Mouse (Mus musculus) left cerebral cortex, adult 11 months (tissue): ENCODE data around the gene Ccn1.

Experiments used
- DNase-seq: peaks from one replicate; pipeline ENCODE4 v3.0.0; 2022; ENCODE audit warnings: low spot score

Ccn1 gene

DNA sequence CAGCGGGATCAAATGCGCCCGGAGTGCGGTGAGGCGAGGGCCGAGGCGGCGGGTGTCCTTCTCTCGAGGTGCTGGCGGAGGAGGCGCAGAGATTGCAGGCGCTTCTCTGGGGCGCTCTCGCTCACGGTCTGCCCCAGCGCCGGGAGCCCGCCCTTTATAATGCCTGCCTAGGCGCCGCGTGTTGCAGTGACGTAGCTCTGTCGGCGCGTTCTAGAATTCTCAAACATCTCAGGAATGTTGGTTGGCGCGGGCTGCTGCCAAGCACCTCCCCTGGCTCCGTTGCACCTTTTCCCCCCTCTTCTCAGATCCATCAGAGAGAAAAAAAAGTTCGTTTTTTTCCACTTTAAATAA lies at the start of gene Ccn1:
TSS of gene Ccn1 (minus strand) at position 130 of the 351 bp plus-strand sequence.
- no peak for DNase-seq

DNA sequence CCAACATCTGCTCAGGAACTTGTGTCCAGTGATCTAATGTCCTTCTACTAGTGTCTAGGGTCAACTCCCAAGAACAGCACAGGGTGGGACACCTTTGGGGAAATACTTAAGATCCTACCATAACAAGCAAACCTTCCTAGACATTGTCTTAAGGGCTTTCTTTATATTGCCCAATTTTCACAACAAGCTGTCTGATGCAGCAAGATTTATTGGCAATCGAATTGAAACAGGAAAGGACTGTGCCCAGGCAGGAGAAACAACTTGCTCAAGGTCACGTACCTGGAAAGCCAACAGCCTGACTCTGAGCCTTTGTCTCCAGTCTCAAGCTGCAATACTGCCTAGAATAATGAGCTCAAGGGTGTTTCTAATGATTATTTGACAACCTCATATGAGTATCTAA lies 43.6 kb upstream of the Ccn1 start:
- DNase-seq, result no peak

DNA sequence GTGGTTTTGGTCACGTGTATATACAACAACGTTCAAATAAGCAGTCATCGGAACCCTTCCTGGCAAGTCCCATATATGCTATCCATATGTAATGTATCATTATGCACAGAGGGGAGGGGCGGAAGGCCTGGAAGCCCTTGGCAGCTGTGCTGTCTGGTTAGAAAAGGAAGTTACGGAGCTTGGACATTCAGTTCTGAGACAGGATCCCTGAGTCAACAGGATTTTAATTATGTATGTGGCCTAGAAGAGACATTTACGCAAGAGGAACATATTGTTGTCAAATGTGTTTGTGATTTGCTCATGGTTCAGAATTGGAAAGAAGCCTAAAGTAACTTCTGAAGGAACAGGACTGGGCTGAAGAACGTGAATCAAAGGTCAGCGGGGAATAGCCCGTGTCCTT lies 42.3 kb upstream of the Ccn1 start:
- DNase-seq, result no peak

DNA sequence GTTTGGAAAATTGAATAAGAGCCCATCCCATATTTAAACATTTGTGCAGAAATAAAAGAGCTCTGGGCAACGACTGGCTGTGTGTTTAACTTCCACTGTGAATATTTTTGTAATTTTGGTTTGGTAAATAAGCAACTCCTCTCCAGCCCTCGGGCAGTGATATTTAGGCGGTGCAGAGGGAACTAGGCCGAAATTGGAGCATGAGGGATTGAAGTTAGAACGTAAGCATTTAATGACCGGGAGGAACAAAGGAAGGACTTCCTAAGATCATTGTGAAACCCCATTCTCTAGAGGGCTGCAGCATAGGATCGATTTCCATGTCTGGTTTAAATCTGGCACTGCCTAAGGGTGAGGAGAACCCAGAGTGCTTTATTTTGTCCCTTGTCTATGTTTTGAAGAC lies 41.6 kb upstream of the Ccn1 start:
- DNase-seq, result no peak

DNA sequence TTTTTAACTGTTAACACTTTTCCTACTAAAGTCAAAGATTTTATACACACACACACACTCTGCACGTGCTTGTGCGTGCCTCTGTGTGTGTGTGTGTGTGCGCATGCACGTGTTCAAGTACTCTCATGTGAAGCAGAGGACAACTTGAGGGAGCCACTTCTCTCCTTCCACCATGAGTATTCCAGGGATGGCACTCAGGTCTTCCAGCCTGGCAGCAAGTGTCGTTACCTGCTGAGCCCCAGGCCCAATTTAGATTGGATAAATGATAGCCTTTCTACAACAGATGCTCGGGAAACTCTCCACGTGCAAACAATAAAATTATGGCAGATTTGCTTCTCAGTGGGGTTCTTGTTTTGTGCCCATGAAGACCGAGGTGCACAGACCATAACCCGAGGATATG lies 39.5 kb upstream of the Ccn1 start:
- DNase-seq, result no peak

DNA sequence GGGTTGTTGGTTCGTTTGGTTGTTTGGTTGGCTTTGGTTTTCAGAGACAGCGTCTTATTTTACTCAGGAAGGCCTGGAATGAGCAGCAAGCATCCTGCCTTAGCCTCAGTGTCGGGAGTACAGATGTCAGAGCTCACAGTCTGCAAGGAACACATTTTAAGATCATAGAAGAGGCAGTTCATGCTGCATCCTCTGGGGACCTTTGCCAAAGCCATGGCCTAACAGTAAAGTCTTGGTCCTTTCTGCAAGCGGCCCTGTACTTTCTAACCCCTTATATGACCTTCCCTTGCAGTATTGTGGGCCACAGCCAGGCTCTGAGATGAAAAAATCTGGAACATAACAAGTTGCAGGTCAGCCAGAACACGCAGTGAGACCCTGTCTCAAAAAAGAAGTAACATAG lies 38.1 kb upstream of the Ccn1 start:
- no peak for DNase-seq

DNA sequence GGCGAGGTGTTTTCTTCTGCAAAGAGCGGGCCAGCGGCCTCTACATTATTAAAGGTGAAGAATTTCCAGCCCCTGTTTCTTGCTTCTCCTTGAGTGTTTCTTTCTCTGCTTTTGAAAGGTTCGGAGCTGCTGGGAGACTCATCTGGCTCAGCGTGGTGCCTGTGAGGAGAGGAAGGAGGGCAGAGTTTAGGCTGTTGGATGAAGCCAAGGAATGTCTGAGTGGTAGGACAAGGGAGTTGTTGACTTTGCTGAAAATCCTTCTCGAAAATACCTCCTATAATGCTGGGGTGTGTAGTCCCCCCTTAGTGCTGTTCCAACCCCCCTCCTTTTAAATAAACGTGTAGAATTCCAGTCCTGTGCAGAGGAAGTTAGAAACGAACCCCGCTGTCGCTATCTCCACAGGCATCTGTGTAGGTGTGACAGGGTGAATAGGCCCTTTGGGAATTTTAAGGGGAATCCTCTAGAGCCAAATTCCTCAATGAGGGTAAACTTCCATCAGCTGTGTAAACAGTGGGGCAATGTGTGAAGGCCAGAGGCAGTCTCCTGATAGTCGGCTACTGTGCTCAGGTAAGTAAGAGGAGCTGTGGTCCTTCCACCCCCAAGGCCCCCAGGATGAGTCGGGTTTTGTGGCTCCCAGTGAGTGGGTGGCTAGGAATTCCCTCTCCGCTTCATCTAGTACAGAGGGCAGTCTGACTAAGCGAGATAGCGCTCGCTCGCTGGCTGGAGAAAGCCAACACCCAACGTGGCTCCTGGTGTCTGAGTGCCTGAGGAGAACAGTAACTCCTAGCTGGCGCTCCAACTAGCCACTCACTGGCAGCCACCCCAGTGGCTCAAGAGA lies 35.0 kb upstream of the Ccn1 start:
- DNase-seq, result no peak

DNA sequence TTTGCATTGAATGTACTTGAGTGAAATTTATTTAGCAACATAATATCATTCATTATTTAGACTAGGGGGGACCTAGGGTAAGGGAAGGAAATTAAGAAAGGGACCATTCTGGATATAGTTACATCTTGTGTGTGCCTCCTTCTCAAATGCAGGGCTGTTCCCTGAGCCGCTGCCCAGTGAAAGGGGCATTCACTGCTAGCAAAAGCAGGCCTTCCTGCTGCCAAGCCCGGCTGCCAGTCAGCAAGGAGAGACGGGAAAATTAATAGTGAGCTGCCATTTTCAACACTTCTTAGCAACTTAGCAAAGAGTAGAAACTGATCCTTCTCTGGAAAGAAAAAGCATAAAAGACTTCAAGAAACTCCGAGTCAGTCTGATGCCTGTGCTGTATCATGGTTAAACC lies 34.4 kb upstream of the Ccn1 start:
- DNase-seq, result no peak

DNA sequence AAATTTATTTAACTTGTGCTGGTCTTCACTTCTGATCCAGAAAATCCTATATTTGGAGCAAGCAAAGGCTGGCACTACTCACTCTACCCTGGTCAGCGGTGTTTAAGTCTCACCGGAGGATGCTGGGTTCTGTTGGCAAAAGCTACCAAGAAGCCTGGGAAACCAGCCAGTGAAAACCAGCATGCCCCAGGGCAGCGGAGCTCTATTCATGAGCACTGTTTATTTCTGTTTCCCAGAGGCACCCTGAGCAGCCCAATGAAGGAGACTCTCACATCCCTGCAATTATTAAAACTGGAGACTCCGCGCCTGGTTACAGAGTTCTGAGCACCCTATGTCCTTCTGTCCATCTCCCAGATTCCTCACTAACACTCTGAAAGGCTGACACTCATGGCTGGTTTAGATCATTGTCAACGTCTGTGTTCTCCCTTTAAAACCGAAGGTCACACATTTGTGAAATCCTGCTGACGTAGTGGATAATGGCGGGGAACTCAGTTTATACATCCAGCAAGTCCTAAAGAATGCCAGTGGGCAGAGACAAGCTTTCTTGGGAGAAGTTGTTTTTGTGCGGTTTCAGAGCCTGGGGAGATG lies 31.7 kb upstream of the Ccn1 start:
- DNase-seq, result peak; percentile 18

DNA sequence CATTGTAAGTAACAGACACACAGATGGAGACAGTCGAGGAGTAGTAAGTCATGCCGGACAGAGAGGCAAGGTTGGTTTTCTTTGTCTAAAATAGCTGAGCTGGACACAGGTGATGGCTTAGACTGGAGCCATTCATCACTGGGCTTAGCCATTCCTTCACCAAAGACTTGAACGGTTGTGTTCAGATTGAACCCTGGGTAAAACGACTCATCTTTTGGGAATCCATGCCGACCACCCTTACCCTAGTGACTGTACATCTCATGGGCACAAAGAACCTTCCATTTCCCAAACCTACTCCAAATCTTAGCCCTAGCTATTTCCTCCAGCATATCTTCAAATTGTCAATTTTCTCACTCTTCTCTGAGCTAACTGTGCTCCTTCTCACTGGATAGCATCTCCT lies 30.9 kb upstream of the Ccn1 start:
- DNase-seq, result no peak

DNA sequence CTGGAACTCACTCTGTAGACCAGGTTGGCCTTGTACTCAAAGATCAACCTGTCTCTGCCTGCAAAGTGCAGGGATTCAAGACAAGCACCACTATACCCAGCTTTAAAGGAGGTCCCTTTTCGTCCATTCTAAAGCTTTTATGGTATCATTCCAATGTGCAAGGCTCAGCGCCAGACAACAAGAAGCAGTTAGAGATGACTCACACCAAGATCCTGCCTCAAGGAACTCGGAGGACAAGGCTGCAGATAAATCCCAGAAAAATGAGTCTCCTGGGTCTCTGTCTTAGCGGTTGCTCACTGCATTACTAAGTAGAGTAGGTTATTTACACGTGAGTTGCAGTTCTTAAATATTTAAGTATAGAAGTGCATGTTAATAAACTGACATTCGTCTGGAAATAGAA lies 26.4 kb upstream of the Ccn1 start:
- DNase-seq, result no peak

DNA sequence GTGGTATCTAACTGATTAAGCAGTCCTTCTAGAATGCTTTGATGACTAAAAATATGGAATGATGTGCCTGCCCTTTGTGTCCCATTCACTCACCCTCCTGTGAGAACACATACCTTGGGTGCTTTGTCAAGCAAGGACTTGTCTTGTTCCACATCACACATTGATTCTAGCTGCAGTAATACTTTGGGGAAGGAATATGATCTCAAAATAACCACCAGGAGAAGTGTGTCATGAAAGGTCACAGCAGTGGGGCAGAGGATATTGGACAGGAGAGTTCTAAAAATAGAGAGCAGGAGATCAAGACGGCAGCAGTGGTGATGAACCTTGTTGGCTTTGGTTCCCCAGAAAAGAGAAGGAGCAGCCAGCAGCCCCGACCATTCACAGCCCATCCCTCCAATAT lies 25.0 kb upstream of the Ccn1 start:
- no peak for DNase-seq

DNA sequence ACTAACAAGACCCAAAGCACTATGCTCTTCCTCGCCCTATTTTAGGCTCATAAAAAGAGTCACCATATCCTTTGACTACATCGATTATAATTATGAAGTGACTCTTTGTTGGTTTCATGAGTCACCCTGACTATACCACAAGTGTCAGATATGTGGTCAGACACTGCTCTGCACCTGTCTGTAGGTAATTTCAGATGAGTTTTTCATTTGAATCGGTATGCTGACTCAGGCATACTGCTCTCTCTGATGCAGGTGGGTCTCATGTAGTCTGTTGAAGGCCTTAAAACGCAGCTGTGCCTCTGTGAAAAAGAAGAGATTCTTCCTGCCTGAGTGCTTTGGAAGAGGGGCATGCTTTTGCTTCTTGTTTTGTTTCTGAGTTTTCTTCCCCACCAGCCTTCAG lies 16.6 kb upstream of the Ccn1 start:
- DNase-seq, result no peak

DNA sequence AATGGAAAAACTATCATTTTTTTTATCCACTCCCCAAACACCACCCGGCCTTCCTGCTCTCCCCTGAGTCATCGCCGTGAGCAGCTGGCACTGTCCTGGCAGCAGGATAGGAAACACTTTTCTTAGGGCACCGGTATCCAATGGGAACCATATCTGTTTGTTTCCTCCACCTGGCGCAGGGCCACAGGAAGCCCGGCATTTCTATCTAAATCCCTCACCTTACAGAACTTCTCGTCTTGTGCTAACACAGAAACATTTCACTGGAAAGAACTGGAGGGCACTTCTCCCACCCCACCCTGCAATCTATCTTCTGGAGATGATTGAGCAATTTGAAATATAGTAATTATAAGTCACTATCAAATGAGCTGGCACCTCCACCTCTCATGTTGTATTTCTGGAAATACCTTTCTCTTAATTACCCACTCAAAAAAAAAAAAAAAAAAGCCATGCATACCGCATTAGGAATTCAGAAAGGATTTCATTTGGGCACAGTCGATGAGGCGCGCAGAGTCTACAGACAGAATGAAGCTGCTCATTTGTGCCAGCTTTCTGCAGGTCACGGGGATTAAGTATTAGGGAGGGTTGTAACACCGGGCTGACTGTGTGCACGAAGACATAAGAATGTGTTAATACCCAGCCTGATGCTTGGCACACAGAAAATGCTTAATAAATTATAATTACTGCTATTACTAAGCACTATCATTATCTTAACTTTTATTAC lies 7.4 kb upstream of the Ccn1 start:
- DNase-seq, result no peak

DNA sequence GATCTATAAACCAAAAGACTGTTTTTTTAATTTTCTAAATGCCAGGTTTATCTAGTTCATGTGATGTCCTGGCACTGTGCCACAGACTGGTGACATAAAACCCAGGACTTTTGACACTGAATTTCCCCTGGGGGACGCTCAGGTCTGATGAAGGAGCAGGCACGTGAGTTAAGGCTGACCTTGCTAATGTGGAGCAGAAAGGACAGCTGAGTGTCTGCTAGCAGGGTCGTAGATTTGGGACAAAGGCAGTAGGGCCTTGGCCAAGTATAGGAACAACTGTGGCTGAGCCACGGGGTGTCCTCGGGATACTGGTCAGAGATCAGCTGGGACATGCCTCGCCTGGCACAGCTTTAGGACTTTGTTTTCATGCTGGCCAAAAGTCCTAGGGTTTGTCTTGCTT lies 5.2 kb upstream of the Ccn1 start:
- DNase-seq, result no peak

DNA sequence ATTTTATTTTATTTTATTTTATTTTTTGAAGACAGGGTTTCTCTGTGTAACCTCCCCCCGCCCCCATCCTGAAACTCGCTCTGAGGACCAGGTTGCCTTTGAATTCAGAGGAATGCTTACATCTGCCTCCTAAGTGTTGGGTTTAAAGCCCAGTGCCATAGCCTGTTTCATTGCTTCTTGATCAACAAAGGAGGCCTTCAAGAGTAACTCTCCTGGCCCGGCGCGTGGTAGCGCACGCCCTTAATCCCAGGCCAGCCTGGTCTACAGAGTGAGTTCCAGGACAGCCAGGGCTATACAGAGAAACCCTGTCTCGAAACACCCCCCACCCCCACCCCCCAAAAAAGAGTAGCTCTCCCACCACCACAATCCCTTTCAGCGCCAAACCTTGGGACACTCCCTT lies 4.2 kb upstream of the Ccn1 start:
- DNase-seq, result no peak

DNA sequence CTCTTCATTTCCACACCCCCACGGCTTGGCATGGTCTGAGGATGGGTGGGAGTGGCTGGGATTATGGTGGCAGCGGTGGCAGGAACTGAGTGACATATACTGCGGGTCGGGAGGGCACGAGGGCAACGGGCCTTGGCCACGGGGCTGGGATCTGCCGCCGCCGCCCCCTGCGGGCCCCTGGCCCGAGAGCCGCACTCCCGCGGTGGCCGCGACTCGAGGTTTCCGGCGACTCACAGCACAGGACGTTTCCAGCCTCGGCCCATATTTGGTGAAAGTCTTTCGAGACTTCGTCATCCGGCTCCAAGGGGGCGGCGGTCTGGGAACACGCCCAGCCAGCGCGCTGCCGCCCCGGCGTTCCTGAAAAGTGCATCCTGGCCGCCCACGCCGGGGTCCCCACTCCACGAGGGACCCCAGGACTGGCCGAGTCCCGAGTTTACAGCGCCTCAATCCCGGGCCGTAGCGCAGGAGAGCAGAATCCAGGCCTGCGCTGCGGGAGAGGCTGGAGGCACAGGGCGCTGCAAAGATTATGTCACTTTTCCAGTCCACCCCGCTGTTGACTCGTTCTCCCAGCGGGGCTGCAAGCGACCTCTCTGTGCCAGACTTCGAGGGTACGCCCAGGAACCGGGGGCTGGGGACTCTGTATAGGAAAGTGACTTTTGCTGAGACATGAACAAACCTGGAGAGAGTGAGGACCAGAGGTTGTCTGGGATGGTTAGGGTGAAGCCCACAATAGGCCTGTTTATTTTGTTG lies 3.6 kb upstream of the Ccn1 start:
- DNase-seq, result no peak

DNA sequence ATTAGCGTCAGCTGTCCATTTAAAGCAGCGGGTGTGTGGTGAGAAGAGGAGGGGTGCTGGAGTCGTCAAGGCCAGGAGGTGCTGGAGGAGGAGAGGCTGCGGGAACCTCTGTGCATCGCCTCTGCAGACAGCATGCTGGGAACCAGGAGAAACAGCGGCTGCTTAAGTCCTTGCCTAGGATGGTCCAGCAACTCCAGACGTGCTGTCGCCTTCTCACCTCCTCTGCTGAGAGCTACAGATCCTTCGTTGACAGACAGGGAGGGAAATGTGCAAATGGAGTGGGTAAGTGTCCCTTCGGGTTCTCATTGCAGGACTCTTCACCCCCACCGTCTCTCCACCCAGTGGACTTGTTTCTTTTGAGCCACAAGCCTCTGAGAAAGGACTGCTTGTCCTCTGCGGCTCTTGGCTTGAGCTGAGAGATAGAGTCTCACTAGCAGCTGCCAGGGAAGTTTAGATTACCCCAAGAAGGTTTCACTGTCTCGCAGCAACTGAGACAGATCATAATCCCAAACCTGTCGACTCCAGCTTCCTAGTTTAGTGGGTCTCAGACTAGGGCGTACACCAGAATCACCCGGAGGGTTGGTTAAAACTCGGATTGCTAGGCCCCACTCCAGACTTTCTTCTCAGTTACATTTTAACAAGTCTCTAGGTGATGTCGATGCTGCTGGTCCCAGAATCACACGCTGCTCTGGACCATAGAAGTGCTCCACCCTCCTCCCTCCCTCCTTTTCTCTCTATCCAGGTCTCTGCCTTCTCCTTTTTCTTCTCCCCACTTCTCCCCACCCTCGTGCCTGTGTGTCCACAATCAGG lies 2.7 kb upstream of the Ccn1 start:
- DNase-seq, result no peak

DNA sequence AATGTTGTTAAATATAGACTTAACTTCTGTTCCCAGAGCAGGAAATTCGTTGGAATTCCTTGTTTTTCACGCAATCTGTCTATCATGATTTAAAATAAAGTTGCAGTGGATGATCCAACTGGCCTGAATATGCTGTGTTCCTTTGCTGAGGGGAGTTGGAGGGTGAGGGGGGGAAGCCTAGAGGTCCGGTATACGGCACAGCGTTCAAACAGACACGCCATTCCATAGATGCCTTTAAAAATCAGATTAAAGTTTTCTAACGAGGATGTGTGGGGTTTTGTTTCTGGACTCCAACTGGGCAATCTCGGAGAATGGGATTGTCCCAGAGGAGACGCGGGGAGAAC lies 2.2 kb upstream of the Ccn1 start:
- no peak for DNase-seq

DNA sequence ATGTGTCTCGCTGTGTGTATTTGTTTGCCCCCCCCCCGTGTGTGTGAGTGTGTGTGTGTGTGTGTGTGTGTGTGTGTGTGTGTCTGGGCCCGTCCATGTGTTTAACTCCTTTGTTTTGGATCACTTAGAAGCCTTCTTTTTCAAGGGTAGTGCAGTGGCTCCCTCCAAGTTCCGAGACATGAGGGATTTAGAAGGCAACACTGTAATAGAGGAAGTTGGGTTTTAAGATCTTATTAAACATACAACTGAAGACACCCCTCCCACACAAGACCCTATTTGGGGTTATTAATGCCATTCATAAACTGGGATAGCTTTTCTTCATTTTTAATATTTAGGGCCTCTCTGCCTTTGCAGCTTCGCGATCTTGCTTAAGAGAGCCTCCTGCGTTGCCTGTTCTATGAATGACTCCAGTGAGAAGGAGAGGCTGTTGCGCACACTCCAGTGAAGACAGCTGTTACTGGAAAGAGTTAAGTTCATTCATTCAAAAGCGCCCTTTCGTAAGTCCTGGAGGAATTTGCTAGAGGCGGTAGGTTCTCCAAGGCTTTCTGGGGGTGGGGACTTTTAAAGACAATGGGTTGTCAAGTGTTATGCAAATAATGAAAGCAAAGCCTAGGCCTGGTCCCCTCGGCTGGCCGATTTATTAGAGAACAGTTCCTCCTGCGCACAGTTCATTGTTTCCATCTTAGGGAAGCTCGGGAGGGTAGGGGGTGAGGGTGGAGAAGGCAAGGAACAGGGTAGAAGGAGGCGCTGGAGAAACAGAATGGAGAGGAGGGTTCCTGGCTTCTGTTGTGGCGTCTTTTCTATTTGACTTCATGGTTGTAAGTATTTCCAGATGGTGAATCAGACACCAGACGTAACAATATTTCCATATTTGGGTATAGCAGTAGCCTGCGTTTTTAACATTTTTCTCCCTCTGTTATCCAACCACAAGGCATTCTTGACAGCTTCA lies 1.5 kb upstream of the Ccn1 start:
- DNase-seq, result no peak
